Mouse (Mus musculus): ENCODE results near the gene Scand1.

GRCm38 (mm10) chr2:156331446-156331965, 19.0 kb upstream of the Scand1 start:
- TF ChIP-seq CTCF (IDR thresholded peaks at IDR 0.05; ENCODE audit: insufficient read depth, low read depth, low read length) (no peak), POLR2A (IDR thresholded peaks at IDR 0.05; ENCODE audit: insufficient read depth, low read depth, low read length) (no peak)

Measured in olfactory bulb, adult 2 months (tissue).